Mouse (Mus musculus): Measurements from ENCODE around the gene Gbp6. TPM values are rescaled to one million over a fixed set of nuclear protein-coding genes. Genes with fewer than 3 reads are reported as not detected.
"Not testable (repeated sequence)": the region's sequence is repeated elsewhere in the genome, so short reads cannot be mapped to it uniquely, and the experiment has no call there.

Gbp6 gene
- polyA plus RNA-seq, 1 experiment from 2014 or later = 0.39 TPM

- not testable (repeated sequence) for H3K4me3 ChIP-seq; H3K27ac ChIP-seq; H3K9me3 ChIP-seq; H3K4me1 ChIP-seq; H3K4me2 ChIP-seq; H3K36me3 ChIP-seq; H3K9ac ChIP-seq; H3K27me3 ChIP-seq; ATAC-seq (ENCODE audit: insufficient number of reproducible peaks, insufficient read depth, low FRiP score, low TSS enrichment, low read depth)
- WGBS = 75% methylated on average over 3 of the region's 3 CpGs
Observed at GRCm38 (mm10) chr5:105290921-105291320, 2.6 kb downstream of the Gbp6 start.

- H3K9me3 ChIP-seq; H3K27ac ChIP-seq; H3K9ac ChIP-seq; H3K4me3 ChIP-seq; H3K27me3 ChIP-seq; H3K4me1 ChIP-seq; H3K36me3 ChIP-seq; H3K4me2 ChIP-seq; ATAC-seq (ENCODE audit: insufficient number of reproducible peaks, insufficient read depth, low FRiP score, low TSS enrichment, low read depth): not testable (repeated sequence)
- 75% methylated on average over 1 of the region's 3 CpGs for WGBS
Observed at GRCm38 (mm10) chr5:105260673-105261072, 32.8 kb downstream of the Gbp6 start.

DNA sequence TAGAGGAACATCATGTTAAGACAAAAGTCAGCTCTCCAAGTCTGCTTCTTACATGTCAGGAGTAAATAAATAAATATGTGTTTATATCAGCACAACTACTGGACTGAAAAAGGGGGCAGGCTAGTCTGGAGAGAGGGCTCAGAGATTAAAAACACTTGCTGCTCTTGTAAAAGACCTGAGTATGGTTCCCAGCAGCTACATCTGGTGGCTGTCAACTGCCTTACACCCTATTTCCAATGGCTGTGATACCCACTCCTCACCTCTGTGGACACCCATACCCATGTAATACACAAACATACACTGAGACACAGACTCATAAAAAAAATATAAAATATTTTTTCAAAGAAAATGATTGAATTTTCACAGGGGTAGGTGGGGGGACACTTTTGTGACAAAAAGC is 41.0 kb downstream of the Gbp6 start:
- Histone ChIP-seq H3K27ac (no peak overlapping the region), H3K4me3 (no peak overlapping the region), H3K4me1 (no peaks in the 10 kb centered on the region), H3K9me3 (no peaks in the 10 kb centered on the region), H3K9ac (no peak overlapping the region), H3K27me3 (no peaks in the 10 kb centered on the region), H3K36me3 (no peaks in the 10 kb centered on the region), H3K4me2 (no peak overlapping the region)
- no peak for ATAC-seq (ENCODE audit: insufficient number of reproducible peaks, insufficient read depth, low FRiP score, low TSS enrichment, low read depth)

- not testable (repeated sequence) for H3K4me1 ChIP-seq; H3K4me2 ChIP-seq; ATAC-seq (ENCODE audit: insufficient number of reproducible peaks, insufficient read depth, low FRiP score, low TSS enrichment, low read depth); H3K27me3 ChIP-seq; H3K9me3 ChIP-seq; H3K9ac ChIP-seq; H3K4me3 ChIP-seq; H3K36me3 ChIP-seq; H3K27ac ChIP-seq
- 78% methylated on average over 3 of the region's 3 CpGs for WGBS
Observed at GRCm38 (mm10) chr5:105244741-105245140, 48.8 kb downstream of the Gbp6 start.

DNA sequence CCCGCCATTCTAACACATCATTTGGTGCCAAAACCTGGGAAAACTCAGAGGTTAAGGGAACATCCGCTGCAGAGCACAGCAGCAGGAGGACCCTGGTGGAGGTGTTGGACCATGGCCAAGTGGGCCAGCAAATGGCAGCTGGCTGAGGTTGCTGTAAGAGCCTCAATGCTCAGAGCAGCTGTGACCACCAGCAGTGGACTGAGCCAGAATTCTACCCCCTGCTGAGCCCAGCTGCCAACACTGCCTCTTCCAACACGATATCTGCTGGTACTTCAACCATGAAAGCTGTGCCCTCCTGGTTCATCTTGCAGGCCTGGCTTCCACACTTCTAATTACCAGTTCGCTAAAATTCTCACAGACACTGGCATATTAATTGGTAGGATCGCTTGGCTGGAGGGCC is 52.5 kb downstream of the Gbp6 start:
- H3K27me3 ChIP-seq, H3K4me3 ChIP-seq, H3K27ac ChIP-seq, H3K9me3 ChIP-seq, H3K9ac ChIP-seq, H3K4me1 ChIP-seq, H3K36me3 ChIP-seq, H3K4me2 ChIP-seq: not testable (repeated sequence)
- WGBS = 82% methylated on average over 5 of the region's 5 CpGs
- 0 out of 2 replicates have a peak, but pooled peaks have one; percentile 43 for ATAC-seq (ENCODE audit: insufficient number of reproducible peaks, insufficient read depth, low FRiP score, low TSS enrichment, low read depth)

GRCm38 (mm10) chr5:105239483-105240047 is 53.9 kb downstream of the Gbp6 start, which contains the start of gene Gbp10:
Gene Gbp10 (minus strand): TSS chr5:105239533.
- not testable (repeated sequence) for H3K9me3 ChIP-seq; H3K4me2 ChIP-seq; H3K4me3 ChIP-seq; ATAC-seq (ENCODE audit: insufficient number of reproducible peaks, insufficient read depth, low FRiP score, low TSS enrichment, low read depth); H3K9ac ChIP-seq; H3K36me3 ChIP-seq; H3K27ac ChIP-seq; H3K27me3 ChIP-seq; H3K4me1 ChIP-seq

- not testable (repeated sequence) for H3K27me3 ChIP-seq; H3K27ac ChIP-seq; H3K9me3 ChIP-seq; ATAC-seq (ENCODE audit: insufficient number of reproducible peaks, insufficient read depth, low FRiP score, low TSS enrichment, low read depth); H3K9ac ChIP-seq; H3K4me1 ChIP-seq; H3K4me2 ChIP-seq; H3K36me3 ChIP-seq; H3K4me3 ChIP-seq
- 85% methylated on average over 1 of the region's 1 CpGs for WGBS
Observed at GRCm38 (mm10) chr5:105238402-105238801, 55.1 kb downstream of the Gbp6 start.

- H3K27ac ChIP-seq; H3K4me3 ChIP-seq; H3K4me2 ChIP-seq; H3K9ac ChIP-seq; ATAC-seq (ENCODE audit: insufficient number of reproducible peaks, insufficient read depth, low FRiP score, low TSS enrichment, low read depth); H3K9me3 ChIP-seq; H3K36me3 ChIP-seq; H3K4me1 ChIP-seq; H3K27me3 ChIP-seq: not testable (repeated sequence)
- 71% methylated on average over 3 of the region's 3 CpGs for WGBS
Observed at GRCm38 (mm10) chr5:105236040-105236439, 57.5 kb downstream of the Gbp6 start.

Other genes with a start within 250 kb of the Gbp6 start
- 0.87 and 1.0 TPM in 2 replicates for gene Gbp9, start 154.2 kb downstream of the Gbp6 start, polyA plus RNA-seq (2015; fragmentation: Nextera tagmentation; extraction: Ambion mirVana)
- gene Gbp8, start 154.2 kb downstream of the Gbp6 start, polyA plus RNA-seq (2015; fragmentation: Nextera tagmentation; extraction: Ambion mirVana) = 0.22 TPM in 1 of 2 replicates, not detected in the other
- 0.32 and 0.39 TPM in 2 replicates for gene Gbp4, start 154.1 kb downstream of the Gbp6 start, polyA plus RNA-seq (2015; fragmentation: Nextera tagmentation; extraction: Ambion mirVana)
- not detected in 2 replicates for gene Gbp10, start 54.2 kb downstream of the Gbp6 start, polyA plus RNA-seq (2015; fragmentation: Nextera tagmentation; extraction: Ambion mirVana)
- gene Gm43302, start within 50 bp of the Gbp6 start, polyA plus RNA-seq (2015; fragmentation: Nextera tagmentation; extraction: Ambion mirVana) = not detected in 2 replicates
- 6.1 and 7.6 TPM in 2 replicates for gene Lrrc8b, start 122.1 kb upstream of the Gbp6 start, polyA plus RNA-seq (2015; fragmentation: Nextera tagmentation; extraction: Ambion mirVana)
- 15.7 and 17.2 TPM in 2 replicates for gene Lrrc8c, start 225.7 kb upstream of the Gbp6 start, polyA plus RNA-seq (2015; fragmentation: Nextera tagmentation; extraction: Ambion mirVana)